Mouse (Mus musculus): ENCODE data around the gene Prex1. TPM values are rescaled to one million over a fixed set of nuclear protein-coding genes. Genes with fewer than 3 reads are reported as not detected.

The Prex1 gene
- total RNA-seq, 2 experiments from 2014 or later: 5.7 to 6.1 TPM

DNA sequence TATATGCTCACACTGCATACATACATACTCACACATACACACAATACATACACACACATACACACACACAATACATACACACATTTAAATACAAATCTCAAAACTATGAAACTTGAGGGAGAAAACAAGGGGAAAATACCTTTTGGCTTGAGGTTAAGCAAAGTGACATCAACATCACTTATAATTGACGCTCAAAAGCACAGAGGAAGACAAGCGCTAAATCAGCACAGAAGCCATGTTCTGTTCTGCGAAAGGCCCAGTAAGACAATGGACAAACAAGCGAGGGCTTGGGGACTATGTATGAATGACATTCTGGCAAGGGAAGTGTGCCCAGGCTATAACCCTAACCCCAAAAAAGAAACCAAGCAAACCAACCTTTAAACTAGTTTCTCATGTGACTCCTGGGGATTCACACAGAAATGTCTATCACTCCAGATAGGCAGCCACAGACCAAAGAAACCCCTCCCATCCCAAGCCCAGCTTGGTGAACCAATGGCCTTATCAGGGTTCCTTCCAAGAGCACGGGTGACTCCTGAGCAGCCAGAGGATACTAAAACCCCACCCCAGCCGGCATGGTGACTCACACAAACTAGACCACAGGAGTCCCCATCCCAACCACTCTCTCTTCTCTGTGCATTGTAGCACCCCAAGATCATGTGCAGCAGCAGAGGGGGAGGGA, 48.2 kb downstream of the Prex1 start:
- intact Hi-C loops (cut with DNase I): loop anchor here (5.0 kb wide), 1 partner anchor 48 kb away; no protein-coding TSS in a partner anchor
- DNase-seq: no peak

DNA sequence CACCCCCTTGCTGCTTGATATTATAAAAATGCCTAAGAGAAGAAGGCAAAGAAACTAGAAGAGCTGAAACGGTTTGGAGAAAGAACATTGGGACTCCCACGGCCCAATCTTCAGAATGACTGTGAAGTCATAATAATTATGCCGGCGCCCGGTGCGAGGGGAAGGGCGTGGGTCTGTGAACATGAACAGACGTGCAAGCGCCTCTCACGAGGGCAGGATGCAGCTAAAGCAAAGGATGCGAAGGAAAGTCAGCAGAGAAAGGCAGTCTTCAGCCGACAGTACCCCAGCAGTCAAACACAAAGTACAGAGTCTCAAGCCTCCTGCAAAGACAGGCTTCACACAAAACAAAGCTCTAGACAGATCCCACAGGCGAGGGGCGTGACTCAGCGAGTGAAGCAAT, 49.1 kb downstream of the Prex1 start:
- intact Hi-C loops (cut with DNase I): no loop called here
- DNase-seq: no peak

DNA sequence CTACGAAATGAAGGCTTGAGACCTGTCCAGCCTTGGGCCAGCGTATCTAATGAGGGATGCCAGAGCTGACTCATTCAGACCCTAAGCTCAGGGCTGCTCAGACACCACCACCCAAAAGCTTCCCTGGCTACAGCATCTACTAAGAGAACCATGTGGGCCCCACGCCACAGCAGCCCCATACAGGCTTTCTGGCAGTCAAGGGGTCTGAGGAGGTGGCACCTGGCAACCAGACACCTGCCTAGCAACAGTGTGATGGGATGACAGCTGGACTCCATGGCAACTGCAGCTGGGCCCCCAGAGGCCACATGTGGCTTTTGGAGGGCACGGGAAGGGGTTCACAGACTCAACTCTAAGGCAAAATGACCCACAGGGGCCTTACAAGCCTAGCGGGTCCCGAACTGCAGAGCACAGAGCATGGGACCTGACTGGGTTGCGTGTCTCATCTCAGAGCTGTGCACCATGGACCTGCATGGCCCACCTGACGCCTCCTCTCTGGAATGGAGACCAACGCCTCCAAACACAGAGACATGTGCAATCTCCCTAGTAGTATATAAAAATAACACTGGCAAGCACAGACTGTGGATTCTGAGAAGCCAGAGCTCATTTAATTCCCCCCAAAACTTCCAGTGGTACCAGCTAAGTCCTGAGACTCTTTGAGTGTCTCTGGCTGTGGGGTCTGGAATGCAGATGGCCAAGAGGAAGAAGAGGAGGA, 50.2 kb downstream of the Prex1 start:
- intact Hi-C loops (cut with DNase I): no loop called here
- DNase-seq: no peak

- intact Hi-C loops (cut with DNase I): no loop called here
- DNase-seq: no peak
Measured at GRCm38 (mm10) chr2:166662595-166663160, 51.0 kb downstream of the Prex1 start.

DNA sequence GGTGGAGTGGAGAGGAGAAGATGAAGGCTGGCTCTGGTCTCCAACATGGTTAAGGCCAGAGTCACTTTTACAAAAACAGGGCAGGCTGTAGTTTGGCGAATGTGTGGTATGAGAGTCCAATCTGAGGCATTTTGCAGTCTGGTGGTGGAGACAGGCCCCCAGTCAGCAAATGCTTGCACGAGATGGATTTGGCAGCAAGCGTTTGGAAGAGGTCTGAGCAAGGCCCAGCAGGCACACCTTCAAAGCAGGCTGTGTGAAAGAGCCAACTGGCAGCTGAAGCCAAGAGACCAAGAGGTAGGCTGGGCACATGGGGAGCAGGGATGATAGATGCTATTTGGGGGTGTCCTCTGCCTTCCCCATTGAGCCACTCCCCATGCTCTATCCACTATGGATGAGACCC, 51.7 kb downstream of the Prex1 start:
- DNase-seq: no peak
- intact Hi-C loops (cut with DNase I): no loop called here

GRCm38 (mm10) chr2:166661498-166661897, 52.1 kb downstream of the Prex1 start:
- DNase-seq: no peak
- intact Hi-C loops (cut with DNase I): no loop called here

DNA sequence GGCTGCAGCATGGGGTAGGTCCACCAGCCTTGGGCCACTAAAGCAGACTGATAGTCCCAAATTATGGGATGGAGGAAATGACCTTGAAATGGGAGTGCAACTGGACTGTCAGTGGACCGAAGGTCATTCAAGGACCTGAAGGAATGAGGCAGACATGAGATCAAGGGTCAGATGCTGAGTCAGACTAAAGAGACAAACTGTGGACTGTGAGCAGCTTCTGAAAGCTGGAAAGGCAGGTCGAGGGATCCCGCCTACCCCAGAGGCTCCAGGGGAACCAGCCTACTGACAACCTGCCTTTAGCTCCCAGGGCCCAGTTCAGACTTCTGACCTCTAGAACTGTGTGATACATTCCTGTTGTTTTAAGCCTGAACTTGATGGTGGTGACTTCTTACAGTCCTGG, 55.3 kb downstream of the Prex1 start:
- DNase-seq: no peak
- intact Hi-C loops (cut with DNase I): no loop called here

DNA sequence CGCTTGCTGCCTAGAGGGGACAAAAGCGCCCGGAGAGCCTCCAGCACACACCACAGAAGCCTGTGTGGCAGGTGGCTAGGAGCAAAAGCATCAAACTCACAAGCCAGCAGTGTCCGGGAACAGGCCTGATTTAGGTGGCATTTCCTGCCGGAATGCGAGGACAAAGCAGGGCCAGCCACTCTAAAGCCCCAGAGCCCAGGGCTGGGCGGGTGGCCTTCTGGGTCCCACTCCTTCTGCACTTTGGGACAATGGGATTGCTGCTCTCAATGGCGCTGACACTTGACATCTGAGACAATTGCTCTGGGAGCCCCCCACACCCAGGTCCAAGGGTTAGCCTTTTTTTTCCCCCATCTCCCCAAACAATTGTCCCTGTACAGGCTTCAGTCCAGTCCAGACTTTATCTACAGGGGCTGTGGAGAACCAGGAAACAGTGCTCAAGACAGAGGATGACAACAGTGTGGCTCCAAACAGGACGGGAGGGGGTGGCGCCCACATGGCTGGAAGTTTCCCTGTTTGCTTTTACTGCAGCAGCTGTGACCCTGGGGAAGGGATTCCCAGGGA, 56.1 kb downstream of the Prex1 start:
- no peak for DNase-seq
- intact Hi-C loops (cut with DNase I): no loop called here

- DNase-seq: no peak
- intact Hi-C loops (cut with DNase I): no loop called here
Measured at GRCm38 (mm10) chr2:166656630-166657029, 57.0 kb downstream of the Prex1 start.

DNA sequence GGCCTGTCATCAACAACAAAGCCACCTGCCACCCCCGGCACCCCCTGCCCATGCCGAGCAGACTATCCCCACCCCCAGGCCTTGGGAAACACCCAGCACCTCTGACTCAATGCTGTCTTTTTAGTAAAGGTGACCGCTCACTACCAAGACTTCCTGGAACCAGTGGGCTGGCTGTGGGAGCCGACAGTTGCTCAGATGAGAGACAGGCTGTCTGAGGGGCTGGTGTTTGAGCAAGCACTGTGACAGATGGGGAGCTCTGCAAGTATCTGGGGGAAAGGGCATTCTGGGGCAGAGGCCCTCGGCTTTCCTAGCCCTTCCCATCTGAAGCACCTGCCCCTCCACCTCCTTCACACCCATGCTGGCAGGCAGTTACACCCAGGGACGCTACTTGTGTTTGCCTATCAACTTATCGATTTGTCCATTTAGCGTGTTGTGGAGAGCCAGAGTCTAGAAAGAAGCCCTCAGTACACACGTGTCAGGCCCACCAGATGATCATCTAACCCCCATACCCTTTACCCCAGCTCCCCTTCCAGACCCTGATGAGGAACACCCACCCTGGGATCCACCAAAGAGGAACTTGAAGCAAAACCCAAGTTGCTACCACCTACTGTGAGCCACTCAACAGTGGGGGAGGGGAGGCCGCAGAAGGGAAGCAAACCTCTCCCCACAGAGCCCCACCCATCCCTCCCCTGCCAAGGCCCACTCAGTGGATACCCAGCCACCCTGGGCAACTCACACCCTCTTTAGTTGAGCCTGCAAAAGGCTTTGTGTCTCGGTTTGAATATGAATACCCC, 57.7 kb downstream of the Prex1 start:
- DNase-seq: no peak

GRCm38 (mm10) chr2:166655308-166655707, 58.3 kb downstream of the Prex1 start:
- no peak for DNase-seq
- intact Hi-C loops (cut with DNase I): no loop called here

More for the DNA sequence above, 57.7 kb downstream of the Prex1 start:
- intact Hi-C loops (cut with DNase I): no loop called here

DNA sequence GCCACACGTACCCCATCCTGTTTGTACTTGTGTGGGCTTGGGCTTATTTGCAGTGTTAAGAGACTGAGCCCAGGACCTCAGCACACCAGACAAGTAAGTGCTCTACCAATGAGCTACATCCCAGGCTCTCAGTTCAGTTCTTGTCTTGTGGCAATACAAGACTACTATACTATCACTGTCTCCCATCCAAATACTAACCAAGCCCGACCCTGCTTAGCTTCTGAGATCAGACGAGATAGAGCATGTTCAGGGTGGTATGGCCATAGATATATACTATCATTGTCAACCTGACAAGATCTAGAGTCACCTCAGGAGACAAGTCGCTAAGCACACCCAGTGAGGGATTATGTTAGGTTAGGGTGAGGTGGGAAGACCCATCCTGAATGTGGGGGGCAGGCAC, 58.8 kb downstream of the Prex1 start:
- intact Hi-C loops (cut with DNase I): no loop called here
- DNase-seq: no peak

DNA sequence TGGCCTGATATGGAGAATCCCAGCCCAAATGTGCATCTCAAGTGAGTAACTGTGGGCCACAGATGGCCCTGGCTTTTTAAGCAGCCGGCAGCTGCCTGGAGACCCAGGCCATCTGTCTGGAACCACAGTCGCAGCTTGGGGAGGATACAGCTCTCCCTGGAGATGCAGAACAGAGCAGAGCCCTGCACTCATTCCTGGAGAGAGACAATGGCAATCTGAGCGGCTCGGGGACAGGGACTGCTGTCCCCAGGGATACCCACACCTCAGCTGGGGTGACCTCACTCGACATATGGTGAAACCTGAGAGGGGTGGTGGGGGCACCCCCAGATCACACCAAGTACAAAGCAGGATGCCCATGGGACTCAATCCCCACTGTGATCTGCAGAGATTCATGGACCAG, 60.1 kb downstream of the Prex1 start:
- intact Hi-C loops (cut with DNase I): no loop called here
- DNase-seq: no peak

GRCm38 (mm10) chr2:166652672-166653071, 61.0 kb downstream of the Prex1 start:
- no peak for DNase-seq
- intact Hi-C loops (cut with DNase I): no loop called here

- intact Hi-C loops (cut with DNase I): no loop called here
- DNase-seq: no peak
Measured at GRCm38 (mm10) chr2:166651317-166652030, 62.2 kb downstream of the Prex1 start.

- DNase-seq: peak in 1 of 2 experiments; percentile 41
- intact Hi-C loops (cut with DNase I): no loop called here
Measured at GRCm38 (mm10) chr2:166650414-166650813, 63.2 kb downstream of the Prex1 start.

- intact Hi-C loops (cut with DNase I): no loop called here
- DNase-seq: no peak
Measured at GRCm38 (mm10) chr2:166647242-166647641, 66.4 kb downstream of the Prex1 start.

- no peak for DNase-seq
- intact Hi-C loops (cut with DNase I): no loop called here
Measured at GRCm38 (mm10) chr2:166646434-166647088, 67.1 kb downstream of the Prex1 start.

- intact Hi-C loops (cut with DNase I): no loop called here
- DNase-seq: no peak
Measured at GRCm38 (mm10) chr2:166644816-166645215, 68.8 kb downstream of the Prex1 start.

- no peak for DNase-seq
- intact Hi-C loops (cut with DNase I): no loop called here
Measured at GRCm38 (mm10) chr2:166642581-166642987, 71.0 kb downstream of the Prex1 start.

All from heart, postnatal 36 days (tissue).